Mouse (Mus musculus): ENCODE results near the gene Utp4.

DNA sequence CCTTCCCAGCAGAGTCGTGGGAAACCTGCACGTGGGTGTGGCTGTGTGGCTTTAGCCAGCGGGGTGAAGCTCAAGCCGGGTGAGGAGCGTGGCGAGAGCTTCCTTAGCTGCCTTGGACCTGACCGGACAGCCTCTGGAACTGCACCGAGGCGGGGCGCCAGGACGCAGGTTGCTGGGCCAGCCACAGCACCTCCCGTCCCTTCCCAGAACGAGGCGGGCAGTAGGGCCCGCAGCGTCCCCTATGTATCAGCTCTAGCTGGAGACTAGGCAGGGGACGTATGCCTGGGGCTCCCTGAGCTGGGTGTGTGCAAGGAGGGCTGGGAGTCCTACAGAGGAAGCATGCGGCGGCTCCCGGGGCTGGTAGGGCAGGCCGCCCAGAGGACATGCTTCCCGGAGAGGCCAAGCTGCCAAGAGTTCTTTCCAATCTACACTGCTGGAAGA is 21.5 kb upstream of the Utp4 start:
- TF ChIP-seq POLR2A (IDR thresholded peaks at IDR 0.05; ENCODE audit: control insufficient read depth, extremely low read depth, insufficient read depth, low read length, poor library complexity) (no peak), CTCF (IDR thresholded peaks at IDR 0.05; ENCODE audit: borderline replicate concordance, control insufficient read depth, extremely low read depth, insufficient read depth, low read length, poor library complexity) (no peak)
